Mouse (Mus musculus): ENCODE measurements at regions not wholly inside any gene's neighbourhood (a gene's known extent, or its start where the extent isn't known, plus 50 kb on each side); places are given as distances from the start of the nearest gene placed in this dataset.

- TF ChIP-seq POLR2A (IDR thresholded peaks at IDR 0.05; ENCODE audit: borderline replicate concordance, insufficient read depth, low read length) (no peak), CTCF (IDR thresholded peaks at IDR 0.05; ENCODE audit: borderline replicate concordance, insufficient read depth, low read depth, low read length) (no peak)
Measured at GRCm38 (mm10) chr3:128347782-128348574, 451.9 kb upstream of the Fam241a start.
